Mouse (Mus musculus): Measurements from ENCODE around the gene Ak2.

DNA sequence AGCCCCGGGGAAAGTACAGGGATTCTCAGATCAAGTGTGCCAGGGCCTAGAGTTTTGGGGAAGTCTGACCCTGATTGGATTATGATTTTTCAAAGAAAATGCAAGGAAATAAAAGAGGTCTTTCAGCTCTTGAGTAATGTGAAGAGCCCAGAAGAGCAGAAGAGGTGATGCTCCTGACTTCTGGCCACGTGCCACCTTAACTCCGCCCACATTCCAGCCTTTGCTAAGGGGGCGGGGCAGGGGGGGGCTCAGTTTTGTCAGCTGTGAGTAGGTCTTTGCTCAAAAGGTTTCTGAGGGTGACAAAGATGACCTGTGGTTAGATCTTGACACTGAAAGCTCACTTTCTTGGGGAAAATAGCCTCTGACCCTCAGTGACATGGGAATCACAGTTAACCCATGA is 24.6 kb downstream of the Ak2 start:
- TF ChIP-seq CTCF (IDR thresholded peaks at IDR 0.05; ENCODE audit: low read depth) (no peak), EP300 (optimal IDR thresholded peaks at IDR 0.05) (no peak)

Measured in stomach, postnatal 0 days (tissue).